Mouse (Mus musculus) heart, adult 2 months (tissue): ENCODE data around the gene Scfd2.

Source experiments
- CTCF ChIP-seq: fragments of 200-600 bp; IDR thresholded peaks from 2 replicates; pipeline ENCODE4 v1.8.1; 2022; ENCODE audit warnings: antibody characterized with exemption, mild to moderate bottlenecking, moderate library complexity
- EP300 ChIP-seq: fragments of 200-500 bp; IDR thresholded peaks from 2 replicates; pipeline ENCODE4 v1.6.1; 2011; ENCODE audit warnings: low read depth, low read length, control low read depth; ENCODE audit not compliant: insufficient read depth

DNA sequence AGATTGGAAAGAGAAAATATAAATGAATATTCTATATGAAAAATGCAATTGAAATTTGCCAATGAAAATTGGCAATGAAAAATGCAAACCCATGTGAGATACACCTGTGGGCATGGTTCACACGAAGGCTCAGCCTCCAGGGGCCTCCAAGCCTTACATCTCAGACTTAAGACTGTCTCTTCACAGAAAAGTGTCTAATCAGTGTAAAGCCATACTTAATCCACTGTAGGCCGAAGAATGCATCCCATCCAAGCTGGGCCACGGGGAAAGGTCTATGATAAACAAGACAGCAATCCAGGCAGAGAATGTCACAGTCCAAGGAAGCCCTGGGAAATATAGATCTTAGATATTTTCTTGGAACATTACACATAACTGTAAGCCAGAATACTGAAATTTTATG lies 198.3 kb downstream of the Scfd2 start:
- TF ChIP-seq CTCF (no peak), EP300 (no peak)
